Mouse (Mus musculus) hindbrain, embryonic 16.5 days (tissue): ENCODE data around the gene Bmx. TPM values are rescaled to one million over a fixed set of nuclear protein-coding genes. Genes with fewer than 3 reads are reported as not detected.

ENCODE experiments used
- ATAC-seq: fragments of 200-750 bp; cut with Nextera tagmentation; 2 replicates; pipeline ENCODE4 v1.8.0; 2017; ENCODE audit warnings: moderate TSS enrichment, moderate library complexity
- H3K27ac ChIP-seq: fragments of 300-500 bp; sonication (generic); 2 replicates; pipeline ENCODE4 v1.5.1; 2014; ENCODE audit warnings: low read depth, mild to moderate bottlenecking, control low read depth, low read length, moderate library complexity
- H3K27me3 ChIP-seq: fragments of 300-500 bp; sonication (generic); replicated peaks from 2 replicates; pipeline ENCODE4 v1.6.1; 2014; ENCODE audit warnings: low read length; ENCODE audit not compliant: control insufficient read depth, insufficient read depth
- H3K36me3 ChIP-seq: fragments of 300-500 bp; sonication (generic); 2 replicates; pipeline ENCODE4 v1.6.1; 2014; ENCODE audit warnings: mild to moderate bottlenecking, low read length, moderate library complexity, mixed read lengths; ENCODE audit not compliant: control insufficient read depth, insufficient read depth
- H3K4me1 ChIP-seq: fragments of 300-500 bp; sonication (generic); 2 replicates; pipeline ENCODE4 v1.6.1; 2014; ENCODE audit warnings: low read depth, low read length; ENCODE audit not compliant: control insufficient read depth, insufficient read depth
- H3K4me2 ChIP-seq: fragments of 300-500 bp; sonication (generic); 2 replicates; pipeline ENCODE4 v1.6.1; 2014; ENCODE audit warnings: mild to moderate bottlenecking, low read length, control low read depth, moderate library complexity
- H3K4me3 ChIP-seq: fragments of 300-500 bp; sonication (generic); 2 replicates; pipeline ENCODE4 v1.5.1; 2014; ENCODE audit warnings: mild to moderate bottlenecking, low read length, control low read depth, moderate library complexity
- H3K9ac ChIP-seq: fragments of 300-500 bp; sonication (generic); 2 replicates; pipeline ENCODE4 v1.6.1; 2014; ENCODE audit warnings: low read depth, mild to moderate bottlenecking, control low read depth, low read length, moderate library complexity
- H3K9me3 ChIP-seq: fragments of 300-500 bp; sonication (generic); 2 replicates; pipeline ENCODE4 v1.6.1; 2014; ENCODE audit warnings: mild to moderate bottlenecking, low read length, moderate library complexity; ENCODE audit not compliant: control insufficient read depth
- whole genome bisulfite sequencing: fragments of 180-500 bp; shearing (Covaris S2); extraction: QIAGEN DNeasy Blood & Tissue Kit; methylation state at CpG from one replicate; pipeline ENCODE4 v1.1.7; 2014; 5-methylcytosine and 5-hydroxymethylcytosine counted together
- polyA plus RNA-seq: library from polyadenylated mRNA; unstranded; fragments of >200 nt; fragmentation: Nextera tagmentation; extraction: Ambion mirVana; gene quantifications from 2 replicates; pipeline ENCODE4 v1.2.1, GENCODE M21; 2015

The Bmx gene
- polyA plus RNA-seq, 1 experiment from 2014 or later = 0.41 TPM

GRCm38 (mm10) chrX:164264861-164265260, 6.9 kb upstream of the Bmx start:
- 26% methylated on average over 1 of the region's 1 CpGs for WGBS
- Histone ChIP-seq H3K27ac (no peak overlapping the region), H3K9ac (no peak overlapping the region), H3K9me3 (no peaks in the 10 kb centered on the region), H3K27me3 (no peaks in the 10 kb centered on the region), H3K4me2 (no peak overlapping the region), H3K36me3 (no peaks in the 10 kb centered on the region), H3K4me1 (no peaks in the 10 kb centered on the region), H3K4me3 (no peak overlapping the region)
- no peak for ATAC-seq

- no peak overlapping the region for H3K4me2 ChIP-seq
- no peaks in the 10 kb centered on the region for H3K4me1 ChIP-seq
- no peaks in the 10 kb centered on the region for H3K9me3 ChIP-seq
- H3K36me3 ChIP-seq = no peaks in the 10 kb centered on the region
- no peak overlapping the region for H3K4me3 ChIP-seq
- ATAC-seq = no peak
- H3K9ac ChIP-seq = no peak overlapping the region
- no peak overlapping the region for H3K27ac ChIP-seq
- H3K27me3 ChIP-seq = no peaks in the 10 kb centered on the region
- 43% methylated on average over 2 of the region's 2 CpGs for WGBS
These were observed 4.3 kb upstream of the Bmx start for GRCm38 (mm10) chrX:164262286-164262685.

DNA sequence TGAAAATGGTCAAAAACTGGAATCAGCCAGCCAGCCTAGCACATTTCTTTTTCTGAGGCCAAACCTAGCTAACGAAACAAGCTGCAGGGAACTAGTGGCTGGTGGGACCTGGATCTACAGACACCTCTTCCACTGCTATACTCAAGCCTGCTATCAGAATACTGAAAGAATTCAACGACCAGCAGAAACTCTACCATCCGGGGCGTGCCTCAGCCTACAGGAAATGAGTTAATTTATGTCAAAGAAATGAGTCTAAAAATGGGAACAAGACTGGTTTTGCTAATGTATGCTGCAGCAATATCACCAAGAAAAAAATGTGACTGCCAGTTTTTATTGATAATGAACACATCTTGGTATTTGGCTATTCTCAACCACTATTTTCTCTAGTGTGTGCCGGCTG, 669 bp upstream of the Bmx start:
- no peak for ATAC-seq
- Histone ChIP-seq H3K4me1 (no peaks in the 10 kb centered on the region), H3K4me3 (no peak overlapping the region)

GRCm38 (mm10) chrX:164256527-164256926, 1.5 kb downstream of the Bmx start:
- ATAC-seq = no peak
- WGBS = 79% methylated on average over 3 of the region's 3 CpGs
- H3K27ac ChIP-seq = no peak overlapping the region
- no peaks in the 10 kb centered on the region for H3K36me3 ChIP-seq
- no peaks in the 10 kb centered on the region for H3K4me1 ChIP-seq
- no peaks in the 10 kb centered on the region for H3K9me3 ChIP-seq
- no peak overlapping the region for H3K4me3 ChIP-seq
- H3K4me2 ChIP-seq = no peak overlapping the region
- no peak overlapping the region for H3K9ac ChIP-seq
- no peaks in the 10 kb centered on the region; the same call in 1 of the 2 replicates for H3K27me3 ChIP-seq

More for the DNA sequence above, 669 bp upstream of the Bmx start:
- H3K9me3 ChIP-seq = no peaks in the 10 kb centered on the region
- no peaks in the 10 kb centered on the region; the same call in 1 of the 2 replicates for H3K27me3 ChIP-seq
- no peak overlapping the region for H3K4me2 ChIP-seq
- H3K36me3 ChIP-seq = no peaks in the 10 kb centered on the region
- H3K27ac ChIP-seq = no peak overlapping the region
- no peak overlapping the region for H3K9ac ChIP-seq
- 92% methylated on average over 5 of the region's 5 CpGs for WGBS

- WGBS = 67% methylated on average over 2 of the region's 2 CpGs
- ATAC-seq = no peak
- no peaks in the 10 kb centered on the region for H3K9me3 ChIP-seq
- H3K4me3 ChIP-seq = no peak overlapping the region
- H3K27me3 ChIP-seq = no peaks in the 10 kb centered on the region; the same call in 1 of the 2 replicates
- H3K36me3 ChIP-seq = no peaks in the 10 kb centered on the region
- no peak overlapping the region for H3K9ac ChIP-seq
- H3K4me1 ChIP-seq = no peaks in the 10 kb centered on the region
- H3K27ac ChIP-seq = no peak overlapping the region
- H3K4me2 ChIP-seq = no peak overlapping the region
These were observed 11.3 kb downstream of the Bmx start for GRCm38 (mm10) chrX:164246722-164247121.

GRCm38 (mm10) chrX:164245714-164246113, 12.3 kb downstream of the Bmx start:
- H3K4me2 ChIP-seq = peak overlapping the region; percentile 37
- 27% methylated on average over 5 of the region's 5 CpGs for WGBS
- H3K4me3 ChIP-seq = no peak overlapping the region
- no peaks in the 10 kb centered on the region for H3K36me3 ChIP-seq
- ATAC-seq = no peak
- no peak overlapping the region for H3K9ac ChIP-seq
- no peak overlapping the region for H3K27ac ChIP-seq
- no peaks in the 10 kb centered on the region; the same call in 1 of the 2 replicates for H3K27me3 ChIP-seq
- no peaks in the 10 kb centered on the region for H3K4me1 ChIP-seq
- H3K9me3 ChIP-seq = no peaks in the 10 kb centered on the region

DNA sequence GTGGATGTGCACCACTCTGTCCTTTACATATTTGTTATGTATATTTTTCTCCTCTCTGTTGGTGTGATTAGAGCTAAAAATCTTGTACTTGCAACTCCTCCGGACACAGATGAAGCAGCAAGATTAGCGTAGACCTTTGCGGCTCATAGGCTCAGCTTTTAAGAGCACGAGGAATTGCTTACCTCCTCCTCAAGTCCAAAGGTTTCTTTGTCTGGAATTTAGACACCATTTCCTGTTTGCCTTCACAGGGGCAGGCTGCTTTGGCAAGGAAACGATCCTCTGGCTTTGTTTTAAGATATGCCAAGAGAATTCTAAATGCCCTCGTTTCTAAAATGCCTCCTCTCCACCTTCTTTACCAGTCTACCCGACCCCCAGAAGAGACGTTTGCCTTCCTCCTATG, 24.6 kb downstream of the Bmx start:
- ATAC-seq = no peak
- 66% methylated on average over 8 of the region's 8 CpGs for WGBS

DNA sequence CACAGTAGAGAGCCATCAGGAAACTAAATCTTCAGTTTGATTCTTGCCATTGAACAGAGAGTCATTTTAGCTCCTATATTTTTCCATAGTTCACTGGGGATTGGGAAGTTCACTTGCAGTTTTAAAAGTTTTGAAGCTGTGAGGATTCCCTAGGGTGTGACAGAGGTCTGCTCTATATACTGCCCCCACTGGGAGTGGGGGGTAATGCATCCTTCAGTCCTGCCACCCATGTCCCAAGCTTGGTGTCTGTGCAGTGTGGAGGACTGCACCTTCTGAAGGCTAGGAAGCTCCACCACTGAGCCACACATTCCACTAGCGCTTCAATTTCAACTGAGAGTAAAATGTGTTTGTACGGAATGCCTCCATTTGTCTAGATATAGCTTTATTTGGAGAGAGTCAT, 36.0 kb downstream of the Bmx start:
- ATAC-seq = no peak
- 81% methylated on average over 2 of the region's 2 CpGs for WGBS

More for the DNA sequence above, 24.6 kb downstream of the Bmx start:
- H3K9me3 ChIP-seq = no peaks in the 10 kb centered on the region
- H3K36me3 ChIP-seq = no peaks in the 10 kb centered on the region
- H3K4me1 ChIP-seq = no peaks in the 10 kb centered on the region
- no peak overlapping the region for H3K9ac ChIP-seq
- no peak overlapping the region for H3K27ac ChIP-seq
- no peak overlapping the region for H3K4me2 ChIP-seq
- H3K4me3 ChIP-seq = no peak overlapping the region
- no peaks in the 10 kb centered on the region for H3K27me3 ChIP-seq

GRCm38 (mm10) chrX:164200547-164200946, 57.4 kb downstream of the Bmx start:
- no peak overlapping the region for H3K4me3 ChIP-seq
- no peaks in the 10 kb centered on the region for H3K36me3 ChIP-seq
- no peaks in the 10 kb centered on the region for H3K4me1 ChIP-seq
- H3K9me3 ChIP-seq = no peaks in the 10 kb centered on the region
- WGBS = 80% methylated on average over 5 of the region's 5 CpGs
- no peak overlapping the region for H3K4me2 ChIP-seq
- H3K27me3 ChIP-seq = no peaks in the 10 kb centered on the region
- no peak for ATAC-seq
- no peak overlapping the region for H3K27ac ChIP-seq
- H3K9ac ChIP-seq = no peak overlapping the region

More for the DNA sequence above, 36.0 kb downstream of the Bmx start:
- no peaks in the 10 kb centered on the region for H3K9me3 ChIP-seq
- H3K27me3 ChIP-seq = no peaks in the 10 kb centered on the region
- no peaks in the 10 kb centered on the region for H3K4me1 ChIP-seq
- H3K36me3 ChIP-seq = no peaks in the 10 kb centered on the region
- H3K27ac ChIP-seq = no peak overlapping the region
- no peak overlapping the region for H3K4me3 ChIP-seq
- no peak overlapping the region for H3K4me2 ChIP-seq
- no peak overlapping the region for H3K9ac ChIP-seq

- H3K27me3 ChIP-seq = no peaks in the 10 kb centered on the region; the same call in 1 of the 2 replicates
- H3K4me2 ChIP-seq = no peak overlapping the region
- no peak overlapping the region for H3K9ac ChIP-seq
- ATAC-seq = no peak
- H3K9me3 ChIP-seq = no peaks in the 10 kb centered on the region
- no peaks in the 10 kb centered on the region for H3K36me3 ChIP-seq
- no peak overlapping the region for H3K27ac ChIP-seq
- no peaks in the 10 kb centered on the region for H3K4me1 ChIP-seq
- 96% methylated on average over 2 of the region's 2 CpGs for WGBS
- no peak overlapping the region for H3K4me3 ChIP-seq
These were observed 60.3 kb downstream of the Bmx start for GRCm38 (mm10) chrX:164197679-164198078.
